Comparison of ENCODE assay signal across 13 mouse cellular contexts in the genomic region with DNA sequence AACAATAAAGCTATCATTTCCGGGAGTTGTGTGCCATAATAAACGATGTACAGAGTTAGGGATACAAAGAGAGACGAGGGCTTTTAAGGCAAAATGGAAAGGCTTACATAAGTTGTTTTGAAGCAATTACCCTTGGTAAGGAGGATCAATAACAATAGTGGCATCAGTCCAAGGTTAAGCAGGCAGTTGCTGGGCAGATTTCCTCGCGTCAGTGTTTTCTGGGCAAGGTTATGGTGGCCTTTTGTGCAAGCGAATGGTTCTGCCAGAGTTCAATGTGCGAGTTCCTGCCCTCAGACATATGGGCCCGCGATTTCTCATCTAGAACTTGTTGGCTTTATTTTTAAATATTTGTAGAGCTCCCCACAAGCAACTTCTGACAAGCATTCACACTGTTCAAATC.
A peak's percentile ranks its signal among the peaks of the same experiment; 100 is the strongest.
DNase-seq lines count a peak whose midpoint lies in the region; ATAC-seq lines count a peak whose summit lies in the region.
"Had no signal": no experiment of that assay in that cellular context is flagged by ENCODE, and none has a peak within 500 bp of the region (broad histone marks: within the 10 kb centered on the region; RNA-seq: fewer than 3 reads in every experiment).

No protein-coding gene starts in this region.

- WGBS in forebrain, embryonic 16.5 days, result 39% methylated on average over 9 of the region's 9 CpGs
- WGBS in forebrain, embryonic 13.5 days, result 60% methylated on average over 9 of the region's 9 CpGs

- no peak overlapping the region for H3K9ac ChIP-seq in forebrain, embryonic 16.5 days (replicated peaks; ENCODE audit: low read depth, low read length)
- no peak overlapping the region for H3K9ac ChIP-seq in forebrain, embryonic 13.5 days

- H3K36me3 ChIP-seq in forebrain, embryonic 16.5 days (ENCODE audit: control insufficient read depth, insufficient read depth), result no peaks in the 10 kb centered on the region
- H3K36me3 ChIP-seq in forebrain, embryonic 13.5 days (ENCODE audit: poor library complexity, severe bottlenecking), result no peaks in the 10 kb centered on the region

- no peak for ATAC-seq in forebrain, embryonic 16.5 days
- no peak for ATAC-seq in forebrain, embryonic 13.5 days
- ATAC-seq in erythroid progenitor cell, adult 5-6 weeks (replicated peaks; ENCODE audit: low FRiP score, poor library complexity, severe bottlenecking), result no peak

- peaks cover 13% of the 10 kb centered on the region for H3K4me1 ChIP-seq in forebrain, embryonic 16.5 days (replicated peaks; ENCODE audit: control insufficient read depth, insufficient read depth, low read length)
- 0 out of 2 replicates have a peak, but pooled peaks cover 6% of the 10 kb centered on the region for H3K4me1 ChIP-seq in forebrain, embryonic 13.5 days

- H3K27me3 ChIP-seq in forebrain, embryonic 16.5 days (replicated peaks; ENCODE audit: control insufficient read depth, insufficient read depth, low read length), result no peaks in the 10 kb centered on the region
- no peaks in the 10 kb centered on the region for H3K27me3 ChIP-seq in forebrain, embryonic 13.5 days

- no peak overlapping the region for H3K4me3 ChIP-seq in forebrain, embryonic 16.5 days (replicated peaks; ENCODE audit: low read length)
- H3K4me3 ChIP-seq in forebrain, embryonic 13.5 days, result no peak overlapping the region
- H3K4me3 ChIP-seq: heart, adult 2 months; left cerebral cortex, adult 2 months had no signal

- peak; percentile 5 for DNase-seq in kidney, postnatal 36 days
- DNase-seq in kidney, adult 8-10 months, result no peak
- DNase-seq in ovary, postnatal 36 days (ENCODE audit: low spot score), result peak; percentile 30
- DNase-seq in ovary, postnatal 14 days (ENCODE audit: low spot score), result no peak
- no peak for DNase-seq in adipocyte (ENCODE audit: low spot score)
- DNase-seq: B cell, adult 2 months; right cerebral cortex, postnatal 4 days had no signal

- 0 out of 2 replicates have a peak overlapping the region, but pooled peaks have one; percentile 17 for H3K27ac ChIP-seq in forebrain, embryonic 16.5 days (ENCODE audit: low read length)
- no peak overlapping the region for H3K27ac ChIP-seq in forebrain, embryonic 13.5 days
- H3K27ac ChIP-seq: heart, adult 2 months; kidney, postnatal 0 days; left cerebral cortex, adult 2 months had no signal

- H3K9me3 ChIP-seq in forebrain, embryonic 16.5 days (ENCODE audit: control insufficient read depth, low read length), result no peaks in the 10 kb centered on the region
- H3K9me3 ChIP-seq in forebrain, embryonic 13.5 days (replicated peaks), result no peaks in the 10 kb centered on the region

- H3K4me2 ChIP-seq in forebrain, embryonic 16.5 days (ENCODE audit: low read length), result no peak overlapping the region
- no peak overlapping the region for H3K4me2 ChIP-seq in forebrain, embryonic 13.5 days

Comparison
In these comparisons a context has a peak if more than half of its experiments do, and no peak if none do; other contexts are left out.
1. DNase-seq: peak in kidney, postnatal 36 days (2 of 2) and ovary, postnatal 36 days (single experiment); none in kidney, adult 8-10 months (0 of 2), ovary, postnatal 14 days (single experiment) and adipocyte (single experiment).